ENCODE assay signal across 26 mouse cellular contexts in genomic region chr9:40626566-40626965, GRCm38 (mm10). TPM values are rescaled to one million over a fixed set of nuclear protein-coding genes. Genes with fewer than 3 reads are reported as not detected.
DNase-seq lines count a peak whose midpoint lies in the region; ATAC-seq and TF ChIP-seq lines count a peak whose summit lies in the region.
"Had no signal": no experiment of that assay in that cellular context is flagged by ENCODE, and none has a peak within 500 bp of the region (broad histone marks: within the 10 kb centered on the region; RNA-seq: fewer than 3 reads in every experiment).

No protein-coding gene starts in this region.

- H3K9ac ChIP-seq in forebrain, embryonic 11.5 days (ENCODE audit: low read length) = no peak overlapping the region; the same call in 1 of the 2 replicates
- peak overlapping the region; percentile 4; the same call in 1 of the 2 replicates for H3K9ac ChIP-seq in forebrain, postnatal 0 days
- 0 out of 2 replicates have a peak overlapping the region, but pooled peaks have one; percentile 14 for H3K9ac ChIP-seq in midbrain, postnatal 0 days (replicated peaks; ENCODE audit: low read length, poor library complexity, severe bottlenecking)
- H3K9ac ChIP-seq in heart, embryonic 12.5 days = no peak overlapping the region
- H3K9ac ChIP-seq: embryonic facial prominence, embryonic 12.5 days had no signal

- H3K9me3 ChIP-seq in forebrain, embryonic 10.5 days = no peaks in the 10 kb centered on the region
- H3K9me3 ChIP-seq in forebrain, embryonic 11.5 days (ENCODE audit: control insufficient read depth, low read length) = no peaks in the 10 kb centered on the region
- no peaks in the 10 kb centered on the region for H3K9me3 ChIP-seq in forebrain, postnatal 0 days (ENCODE audit: low read length)
- H3K9me3 ChIP-seq in midbrain, embryonic 10.5 days (replicated peaks) = no peaks in the 10 kb centered on the region
- no peaks in the 10 kb centered on the region for H3K9me3 ChIP-seq in midbrain, postnatal 0 days (ENCODE audit: low read length)
- no peaks in the 10 kb centered on the region for H3K9me3 ChIP-seq in heart, embryonic 12.5 days (replicated peaks)
- H3K9me3 ChIP-seq: embryonic facial prominence, embryonic 12.5 days; limb, embryonic 10.5 days had no signal

- ATAC-seq in forebrain, embryonic 11.5 days (replicated peaks; ENCODE audit: low FRiP score) = no peak
- peak; percentile 20; the same call in 1 of the 2 replicates for ATAC-seq in forebrain, postnatal 0 days
- no peak for ATAC-seq in midbrain, postnatal 0 days (ENCODE audit: low FRiP score)
- ATAC-seq in heart, embryonic 12.5 days (ENCODE audit: insufficient number of reproducible peaks, low FRiP score) = no peak

- no peaks in the 10 kb centered on the region for H3K36me3 ChIP-seq in forebrain, embryonic 10.5 days (replicated peaks)
- no peaks in the 10 kb centered on the region for H3K36me3 ChIP-seq in forebrain, embryonic 11.5 days (ENCODE audit: control insufficient read depth, insufficient read depth, low read length)
- H3K36me3 ChIP-seq in forebrain, postnatal 0 days (ENCODE audit: insufficient read depth) = no peaks in the 10 kb centered on the region
- H3K36me3 ChIP-seq in midbrain, embryonic 10.5 days = no peaks in the 10 kb centered on the region
- no peaks in the 10 kb centered on the region for H3K36me3 ChIP-seq in midbrain, postnatal 0 days (ENCODE audit: insufficient read depth, low read length)
- H3K36me3 ChIP-seq in heart, embryonic 12.5 days = no peaks in the 10 kb centered on the region
- H3K36me3 ChIP-seq: embryonic facial prominence, embryonic 12.5 days; limb, embryonic 10.5 days had no signal

- H3K4me3 ChIP-seq in forebrain, embryonic 10.5 days = no peak overlapping the region
- H3K4me3 ChIP-seq in forebrain, embryonic 11.5 days (ENCODE audit: low read depth, low read length) = no peak overlapping the region
- no peak overlapping the region for H3K4me3 ChIP-seq in forebrain, postnatal 0 days (ENCODE audit: low read depth, low read length)
- H3K4me3 ChIP-seq in midbrain, embryonic 10.5 days = no peak overlapping the region
- no peak overlapping the region for H3K4me3 ChIP-seq in midbrain, postnatal 0 days (ENCODE audit: low read depth, low read length)
- no peak overlapping the region for H3K4me3 ChIP-seq in left cerebral cortex, adult 2 months
- H3K4me3 ChIP-seq in heart, embryonic 12.5 days = no peak overlapping the region
- H3K4me3 ChIP-seq: embryonic facial prominence, embryonic 12.5 days; erythroblast, embryonic 14.5 days; limb, embryonic 10.5 days had no signal

- peaks cover 17% of the 10 kb centered on the region; the same call in 1 of the 2 replicates for H3K27me3 ChIP-seq in forebrain, embryonic 10.5 days (ENCODE audit: poor library complexity, severe bottlenecking)
- H3K27me3 ChIP-seq in forebrain, embryonic 11.5 days (ENCODE audit: control insufficient read depth, insufficient read depth, low read length) = no peaks in the 10 kb centered on the region
- no peaks in the 10 kb centered on the region for H3K27me3 ChIP-seq in forebrain, postnatal 0 days (ENCODE audit: insufficient read depth, low read length)
- H3K27me3 ChIP-seq in midbrain, embryonic 10.5 days (ENCODE audit: low read depth, poor library complexity, severe bottlenecking) = peaks cover 28% of the 10 kb centered on the region; the same call in 1 of the 2 replicates
- H3K27me3 ChIP-seq in midbrain, postnatal 0 days (ENCODE audit: insufficient read depth, low read length) = no peaks in the 10 kb centered on the region
- 0 out of 2 replicates have a peak, but pooled peaks cover 3% of the 10 kb centered on the region for H3K27me3 ChIP-seq in heart, embryonic 12.5 days (replicated peaks)
- H3K27me3 ChIP-seq: embryonic facial prominence, embryonic 12.5 days had no signal

- 50% methylated on average over 11 of the region's 11 CpGs for WGBS in forebrain, embryonic 10.5 days
- 43% methylated on average over 11 of the region's 11 CpGs for WGBS in forebrain, embryonic 11.5 days
- WGBS in forebrain, postnatal 0 days = 25% methylated on average over 11 of the region's 11 CpGs
- WGBS in midbrain, embryonic 10.5 days = 46% methylated on average over 11 of the region's 11 CpGs
- 16% methylated on average over 11 of the region's 11 CpGs for WGBS in midbrain, postnatal 0 days
- WGBS in heart, embryonic 12.5 days = 53% methylated on average over 11 of the region's 11 CpGs

- DNase-seq in forebrain, embryonic 10.5 days (ENCODE audit: extremely low spot score, low spot score) = no peak
- DNase-seq in forebrain, embryonic 11.5 days (ENCODE audit: low spot score) = no peak
- no peak for DNase-seq in forebrain, postnatal 0 days
- no peak for DNase-seq in midbrain, embryonic 10.5 days (ENCODE audit: low spot score)
- no peak for DNase-seq in midbrain, postnatal 0 days (ENCODE audit: low spot score)
- DNase-seq in left cerebral cortex, adult 2 months (ENCODE audit: extremely low spot score in 1 of 2, low spot score in 2 of 2) = no peak
- no peak for DNase-seq in cerebellum, adult 18-20 months
- DNase-seq: adrenal gland, postnatal 10 days; cerebellum, postnatal 10 days; gastrocnemius, postnatal 25 days; heart, postnatal 10 days; kidney, adult 8-10 months; kidney, postnatal 25 days; layer of hippocampus, adult 9-11 months; lung, adult 18-20 months; lung, postnatal 36 days had no signal

- no peak overlapping the region for H3K4me2 ChIP-seq in forebrain, embryonic 11.5 days (ENCODE audit: low read depth, low read length, severe bottlenecking)
- H3K4me2 ChIP-seq in forebrain, postnatal 0 days (ENCODE audit: low read depth) = no peak overlapping the region
- no peak overlapping the region for H3K4me2 ChIP-seq in midbrain, postnatal 0 days (ENCODE audit: low read depth, low read length, poor library complexity, severe bottlenecking)
- H3K4me2 ChIP-seq in heart, embryonic 12.5 days = no peak overlapping the region
- H3K4me2 ChIP-seq: embryonic facial prominence, embryonic 12.5 days had no signal

- intact Hi-C loops in left cerebral cortex, adult 2 months (cut with DNase I) = no loop called here

- TF ChIP-seq CTCF in forebrain, postnatal 0 days (IDR thresholded peaks at IDR 0.05; ENCODE audit: low read depth) = no peak
- no peak for TF ChIP-seq CTCF in midbrain, postnatal 0 days (IDR thresholded peaks at IDR 0.05)
- TF ChIP-seq CTCF in left cerebral cortex, adult 2 months (IDR thresholded peaks at IDR 0.05) = no peak

- peak overlapping the region; percentile 32; the same call in 1 of the 2 replicates for H3K27ac ChIP-seq in forebrain, embryonic 10.5 days
- no peak overlapping the region for H3K27ac ChIP-seq in forebrain, embryonic 11.5 days (ENCODE audit: low read depth, low read length)
- H3K27ac ChIP-seq in forebrain, postnatal 0 days (ENCODE audit: low read depth, low read length) = no peak overlapping the region
- H3K27ac ChIP-seq in midbrain, embryonic 10.5 days (replicated peaks) = peak overlapping the region; percentile 77
- H3K27ac ChIP-seq in midbrain, postnatal 0 days (ENCODE audit: low read depth, low read length) = peak overlapping the region; percentile 55; the same call in 1 of the 2 replicates
- no peak overlapping the region for H3K27ac ChIP-seq in left cerebral cortex, adult 2 months
- H3K27ac ChIP-seq in heart, embryonic 12.5 days (ENCODE audit: poor library complexity, severe bottlenecking) = no peak overlapping the region
- H3K27ac ChIP-seq: embryonic facial prominence, embryonic 12.5 days; limb, embryonic 10.5 days; stomach, postnatal 0 days had no signal

- peaks cover 45% of the 10 kb centered on the region for H3K4me1 ChIP-seq in forebrain, embryonic 10.5 days
- H3K4me1 ChIP-seq in forebrain, embryonic 11.5 days (replicated peaks; ENCODE audit: control insufficient read depth, insufficient read depth, low read length) = peaks cover 5% of the 10 kb centered on the region; the same call in 1 of the 2 replicates
- 0 out of 2 replicates have a peak, but pooled peaks cover 7% of the 10 kb centered on the region for H3K4me1 ChIP-seq in forebrain, postnatal 0 days (ENCODE audit: insufficient read depth)
- H3K4me1 ChIP-seq in midbrain, embryonic 10.5 days = peaks cover 47% of the 10 kb centered on the region
- H3K4me1 ChIP-seq in midbrain, postnatal 0 days (ENCODE audit: insufficient read depth, low read length) = peaks cover 3% of the 10 kb centered on the region; the same call in 1 of the 2 replicates
- H3K4me1 ChIP-seq in heart, embryonic 12.5 days (replicated peaks) = no peaks in the 10 kb centered on the region

RNA-seq across cellular contexts. Expression of gene Gm21915, which starts 43.8 kb away (rescaled TPM):
- not detected in 2 replicates for polyA plus RNA-seq in forebrain, embryonic 10.5 days (2016; fragmentation: Nextera tagmentation; extraction: Ambion mirVana)
- not detected in 2 replicates for polyA plus RNA-seq in forebrain, embryonic 11.5 days (2014; fragmentation: Nextera tagmentation; extraction: Ambion mirVana)
- not detected in 2 replicates for total RNA-seq in forebrain, postnatal 0 days (2014; rRNA removed)
- not detected in 2 replicates for polyA plus RNA-seq in forebrain, postnatal 0 days (2015; fragmentation: Nextera tagmentation; extraction: Ambion mirVana)
- not detected in 2 replicates for polyA plus RNA-seq in midbrain, embryonic 10.5 days (2016; fragmentation: Nextera tagmentation; extraction: Ambion mirVana)
- not detected in 2 replicates for total RNA-seq in midbrain, postnatal 0 days (2014; rRNA removed)
- polyA plus RNA-seq in midbrain, postnatal 0 days (2015; fragmentation: Nextera tagmentation; extraction: Ambion mirVana) = not detected in 2 replicates
- not detected for total RNA-seq in left cerebral cortex, adult 2 months (2021)
- polyA plus RNA-seq in heart, embryonic 12.5 days (2016; fragmentation: Nextera tagmentation; extraction: Ambion mirVana) = not detected in 2 replicates
- total RNA-seq: adrenal gland, postnatal 10 days; gastrocnemius, postnatal 25 days; heart, postnatal 10 days; left cerebral cortex, adult 8-10 months; liver, adult 2 months; megakaryocyte-erythroid progenitor cell, adult 5-6 weeks had no signal
- polyA plus RNA-seq: embryonic facial prominence, embryonic 12.5 days; erythroblast, embryonic 14.5 days; intestine, embryonic 14.5 days; limb, embryonic 10.5 days; liver, adult 2 months; stomach, postnatal 0 days; thymus, postnatal 0 days had no signal

RNA-seq across cellular contexts. Expression of gene Clmp, which starts 59.2 kb away (rescaled TPM):
- 14.7 and 15.4 TPM in 2 replicates for polyA plus RNA-seq in forebrain, embryonic 10.5 days (2016; fragmentation: Nextera tagmentation; extraction: Ambion mirVana)
- 23.3 and 24.6 TPM in 2 replicates for polyA plus RNA-seq in forebrain, embryonic 11.5 days (2014; fragmentation: Nextera tagmentation; extraction: Ambion mirVana)
- total RNA-seq in forebrain, postnatal 0 days (2014; rRNA removed) = 68.5 and 75.4 TPM in 2 replicates
- 49.4 and 53.5 TPM in 2 replicates for polyA plus RNA-seq in forebrain, postnatal 0 days (2015; fragmentation: Nextera tagmentation; extraction: Ambion mirVana)
- 14.7 and 21.0 TPM in 2 replicates for polyA plus RNA-seq in midbrain, embryonic 10.5 days (2016; fragmentation: Nextera tagmentation; extraction: Ambion mirVana)
- 57.0 and 74.1 TPM in 2 replicates for total RNA-seq in midbrain, postnatal 0 days (2014; rRNA removed)
- 47.5 and 48.8 TPM in 2 replicates for polyA plus RNA-seq in midbrain, postnatal 0 days (2015; fragmentation: Nextera tagmentation; extraction: Ambion mirVana)
- total RNA-seq in left cerebral cortex, adult 2 months (2021) = 10 to 100 TPM; 27.3 to 31.1 TPM
- polyA plus RNA-seq in heart, embryonic 12.5 days (2016; fragmentation: Nextera tagmentation; extraction: Ambion mirVana) = 14.9 and 17.0 TPM in 2 replicates
- polyA plus RNA-seq: erythroblast, embryonic 14.5 days had no signal

Comparison
In these comparisons a context has a peak if more than half of its experiments do, and no peak if none do; other contexts are left out.
1. H3K27ac ChIP-seq: peak in forebrain, embryonic 10.5 days (single experiment), midbrain, embryonic 10.5 days (single experiment) and midbrain, postnatal 0 days (single experiment); none in forebrain, embryonic 11.5 days (single experiment), forebrain, postnatal 0 days (single experiment), left cerebral cortex, adult 2 months (single experiment) and heart, embryonic 12.5 days (single experiment).
2. H3K9ac ChIP-seq: peak in forebrain, postnatal 0 days (single experiment) and midbrain, postnatal 0 days (single experiment); none in forebrain, embryonic 11.5 days (single experiment) and heart, embryonic 12.5 days (single experiment).